Mouse (Mus musculus): ENCODE measurements around the gene Vmn1r176.
A peak's percentile ranks its signal among the peaks of the same experiment; 100 is the strongest.
"Not testable (repeated sequence)": the region's sequence is repeated elsewhere in the genome, so short reads cannot be mapped to it uniquely, and the experiment has no call there.

Vmn1r176 gene

GRCm38 (mm10) chr7:23837272-23837671, at the start of gene Vmn1r176:
Gene Vmn1r176 (minus strand): TSS chr7:23837372.
- DNase-seq (ENCODE audit: low spot score), result not testable (repeated sequence)

GRCm38 (mm10) chr7:23876918-23877317, 39.7 kb upstream of the Vmn1r176 start:
- DNase-seq (ENCODE audit: low spot score), result peak; percentile 33

GRCm38 (mm10) chr7:23866349-23866748, 29.2 kb upstream of the Vmn1r176 start, which contains the start of gene Vmn1r177:
Gene Vmn1r177 (minus strand): TSS chr7:23866449.
- DNase-seq (ENCODE audit: low spot score), result not testable (repeated sequence)

- DNase-seq (ENCODE audit: low spot score), result not testable (repeated sequence)
Measured at GRCm38 (mm10) chr7:23810543-23810942, 26.6 kb downstream of the Vmn1r176 start, which contains the start of gene Vmn1r175. Gene Vmn1r175 (minus strand): TSS chr7:23810643.

GRCm38 (mm10) chr7:23784526-23784925, 52.6 kb downstream of the Vmn1r176 start:
- DNase-seq (ENCODE audit: low spot score), result no peak
